8 mouse cellular contexts compared by ENCODE assay signal in genomic region chr13:91370441-91370840, GRCm38 (mm10).
DNase-seq lines count a peak whose midpoint lies in the region; ATAC-seq and TF ChIP-seq lines count a peak whose summit lies in the region.

No protein-coding gene starts in this region.

- TF ChIP-seq CTCF in liver, postnatal 0 days (IDR thresholded peaks at IDR 0.05; ENCODE audit: low read depth), result no peak

- peak; percentile 37 for ATAC-seq in forebrain, embryonic 13.5 days
- peak; percentile 61 for ATAC-seq in intestine, embryonic 15.5 days
- peak; percentile 66 for ATAC-seq in liver, postnatal 0 days
- ATAC-seq in neutrophil, adult 5-6 weeks (ENCODE audit: extremely low read depth, insufficient number of reproducible peaks, low FRiP score, poor library complexity, severe bottlenecking), result peak; percentile 64

- H3K36me3 ChIP-seq in forebrain, embryonic 13.5 days (ENCODE audit: poor library complexity, severe bottlenecking), result no peaks in the 10 kb centered on the region
- no peaks in the 10 kb centered on the region for H3K36me3 ChIP-seq in intestine, embryonic 15.5 days
- H3K36me3 ChIP-seq in liver, postnatal 0 days (replicated peaks; ENCODE audit: insufficient read depth, low read length), result no peaks in the 10 kb centered on the region

- no peak for TF ChIP-seq EP300 in liver, postnatal 0 days (IDR thresholded peaks at IDR 0.05; ENCODE audit: low read depth)

- DNase-seq in lung, adult 18-20 months, result peak; percentile 22 to 25
- DNase-seq in lung, postnatal 25 days (ENCODE audit: low spot score), result no peak
- peak; percentile 40 to 46 for DNase-seq in adrenal gland, postnatal 36 days
- peak; percentile 45 for DNase-seq in liver, postnatal 0 days
- DNase-seq in frontal cortex, adult 2 months (ENCODE audit: extremely low spot score in 1 of 2, low spot score in 1 of 2), result no peak

- peak overlapping the region; percentile 31 for H3K4me3 ChIP-seq in forebrain, embryonic 13.5 days
- H3K4me3 ChIP-seq in intestine, embryonic 15.5 days (replicated peaks), result peak overlapping the region; percentile 40
- peak overlapping the region; percentile 55 for H3K4me3 ChIP-seq in liver, postnatal 0 days (ENCODE audit: low read depth, low read length)

- no peaks in the 10 kb centered on the region for H3K27me3 ChIP-seq in forebrain, embryonic 13.5 days
- H3K27me3 ChIP-seq in intestine, embryonic 15.5 days (replicated peaks), result no peaks in the 10 kb centered on the region
- H3K27me3 ChIP-seq in liver, postnatal 0 days (ENCODE audit: insufficient read depth, low read length), result no peaks in the 10 kb centered on the region

- peak overlapping the region; percentile 97 for H3K27ac ChIP-seq in forebrain, embryonic 13.5 days
- H3K27ac ChIP-seq in intestine, embryonic 15.5 days, result peak overlapping the region; percentile 98
- peak overlapping the region; percentile 82 for H3K27ac ChIP-seq in liver, postnatal 0 days (ENCODE audit: low read depth)

- peak overlapping the region; percentile 59 for H3K9ac ChIP-seq in forebrain, embryonic 13.5 days
- H3K9ac ChIP-seq in intestine, embryonic 15.5 days, result peak overlapping the region; percentile 52
- peak overlapping the region; percentile 82 for H3K9ac ChIP-seq in liver, postnatal 0 days (replicated peaks)

- peak overlapping the region; percentile 65 for H3K4me2 ChIP-seq in forebrain, embryonic 13.5 days
- peak overlapping the region; percentile 77 for H3K4me2 ChIP-seq in intestine, embryonic 15.5 days (replicated peaks)
- H3K4me2 ChIP-seq in liver, postnatal 0 days (ENCODE audit: low read depth, low read length), result peak overlapping the region; percentile 98

- under 1% methylated on average over 11 of the region's 11 CpGs for WGBS in forebrain, embryonic 13.5 days
- 2% methylated on average over 11 of the region's 11 CpGs for whole genome bisulfite sequencing in intestine, embryonic 15.5 days
- WGBS in liver, postnatal 0 days (ENCODE audit: insufficient replicate concordance), result 2% methylated on average over 11 of the region's 11 CpGs

- peaks cover 70% of the 10 kb centered on the region for H3K4me1 ChIP-seq in forebrain, embryonic 13.5 days
- peaks cover 19% of the 10 kb centered on the region for H3K4me1 ChIP-seq in intestine, embryonic 15.5 days (replicated peaks)
- H3K4me1 ChIP-seq in liver, postnatal 0 days (ENCODE audit: insufficient read depth), result peaks cover 21% of the 10 kb centered on the region

- no peaks in the 10 kb centered on the region for H3K9me3 ChIP-seq in forebrain, embryonic 13.5 days (replicated peaks)
- no peaks in the 10 kb centered on the region for H3K9me3 ChIP-seq in intestine, embryonic 15.5 days
- H3K9me3 ChIP-seq in liver, postnatal 0 days (ENCODE audit: low read length), result no peaks in the 10 kb centered on the region

Comparison
In these comparisons a context has a peak if more than half of its experiments do, and no peak if none do; other contexts are left out.
1. DNase-seq: peak in lung, adult 18-20 months (2 of 2), adrenal gland, postnatal 36 days (2 of 2) and liver, postnatal 0 days (single experiment); none in lung, postnatal 25 days (single experiment) and frontal cortex, adult 2 months (0 of 2).
2. Peak in every context shown above with its lines, with median percentiles within 50 percentile points of each other: ATAC-seq, H3K27ac ChIP-seq, H3K4me2 ChIP-seq, H3K4me3 ChIP-seq and H3K9ac ChIP-seq.